Mouse (Mus musculus): ENCODE measurements at regions not wholly inside any gene's neighbourhood (a gene's known extent, or its start where the extent isn't known, plus 50 kb on each side); places are given as distances from the start of the nearest gene placed in this dataset.

DNA sequence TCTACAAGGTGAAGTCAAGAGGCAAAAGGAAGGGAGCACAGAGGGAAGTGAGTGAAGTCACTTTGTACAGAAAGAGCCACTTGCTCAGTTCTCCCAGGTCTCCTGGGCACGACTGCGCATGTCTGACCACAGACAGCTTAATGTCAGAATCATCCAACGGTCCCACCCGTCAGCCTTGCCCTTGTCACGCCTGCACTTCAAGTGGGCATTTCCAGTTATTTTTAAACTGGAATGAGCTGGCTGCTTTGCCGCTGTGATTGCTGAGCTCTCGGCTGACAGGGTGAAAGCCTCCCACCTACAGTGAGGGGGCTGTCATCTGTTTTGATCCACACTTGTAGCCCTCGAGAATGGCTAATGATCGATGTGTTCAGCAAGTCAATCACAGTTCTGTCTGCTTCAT is 302.8 kb upstream of the Zmiz1 start:
- no peak for TF ChIP-seq ZC3H11A (IDR thresholded peaks at IDR 0.05; ENCODE audit: borderline replicate concordance, low read depth, low read length)
- TF ChIP-seq HCFC1 (IDR thresholded peaks at IDR 0.05; ENCODE audit: borderline replicate concordance, insufficient read depth, low read length) = no peak
- no peak for TF ChIP-seq CHD2 (IDR thresholded peaks at IDR 0.05; ENCODE audit: low read depth, low read length)
